Mouse (Mus musculus) liver, embryonic 15.5 days (tissue): ENCODE measurements around the gene Foxp1. TPM values are rescaled to one million over a fixed set of nuclear protein-coding genes. Genes with fewer than 3 reads are reported as not detected.
A peak's percentile ranks its signal among the peaks of the same experiment; 100 is the strongest.

ENCODE experiments used
- ATAC-seq: fragments of 200-750 bp; cut with Nextera tagmentation; 2 replicates; pipeline ENCODE4 v1.8.0; 2017; ENCODE audit warnings: moderate number of reproducible peaks, mild to moderate bottlenecking, moderate library complexity; ENCODE audit not compliant: insufficient read depth
- H3K27ac ChIP-seq: fragments of 300-500 bp; sonication (generic); replicated peaks from 2 replicates; pipeline ENCODE4 v1.5.1; 2015; ENCODE audit warnings: mild to moderate bottlenecking, inconsistent platforms
- H3K27me3 ChIP-seq: fragments of 300-500 bp; sonication (generic); 2 replicates; pipeline ENCODE4 v1.6.1; 2015; ENCODE audit warnings: mild to moderate bottlenecking, inconsistent platforms
- H3K36me3 ChIP-seq: fragments of 300-500 bp; sonication (generic); replicated peaks from 2 replicates; pipeline ENCODE4 v1.6.1; 2015; ENCODE audit warnings: moderate library complexity, mild to moderate bottlenecking, inconsistent platforms
- H3K4me1 ChIP-seq: fragments of 300-500 bp; sonication (generic); replicated peaks from 2 replicates; pipeline ENCODE4 v1.6.1; 2015; ENCODE audit warnings: inconsistent platforms
- H3K4me2 ChIP-seq: fragments of 300-500 bp; sonication (generic); 2 replicates; pipeline ENCODE4 v1.6.1; 2015; ENCODE audit warnings: moderate library complexity, mild to moderate bottlenecking, inconsistent platforms
- H3K4me3 ChIP-seq: fragments of 300-500 bp; sonication (generic); replicated peaks from 2 replicates; pipeline ENCODE4 v1.5.1; 2015; ENCODE audit warnings: mild to moderate bottlenecking, inconsistent platforms
- H3K9ac ChIP-seq: fragments of 300-500 bp; sonication (generic); 2 replicates; pipeline ENCODE4 v1.6.1; 2015; ENCODE audit warnings: moderate library complexity, mild to moderate bottlenecking, inconsistent platforms
- H3K9me3 ChIP-seq: fragments of 300-500 bp; sonication (generic); replicated peaks from 2 replicates; pipeline ENCODE4 v1.6.1; 2016; ENCODE audit warnings: inconsistent platforms
- WGBS: fragments of 180-500 bp; shearing (Covaris S2); methylation state at CpG from one replicate; pipeline ENCODE4 v1.1.7; 2015; ENCODE audit warnings: mixed read lengths; ENCODE audit not compliant: insufficient replicate concordance; 5-methylcytosine and 5-hydroxymethylcytosine counted together
- polyA plus RNA-seq: library from polyadenylated mRNA; unstranded; fragments of >200 nt; fragmentation: Nextera tagmentation; extraction: Ambion mirVana; gene quantifications from 2 replicates; pipeline ENCODE4 v1.2.1, GENCODE M21; 2015

Foxp1 gene
- polyA plus RNA-seq, 1 experiment from 2014 or later, result 15.2 TPM

GRCm38 (mm10) chr6:99043932-99044664 is 478.4 kb downstream of the Foxp1 start:
- no peak overlapping the region for H3K4me2 ChIP-seq
- H3K4me1 ChIP-seq, result no peaks in the 10 kb centered on the region
- H3K9ac ChIP-seq, result no peak overlapping the region
- no peak for ATAC-seq
- H3K27me3 ChIP-seq, result no peaks in the 10 kb centered on the region
- no peaks in the 10 kb centered on the region for H3K36me3 ChIP-seq
- H3K4me3 ChIP-seq, result no peak overlapping the region
- no peak overlapping the region for H3K27ac ChIP-seq
- WGBS, result 73% methylated on average over 12 of the region's 12 CpGs
- no peaks in the 10 kb centered on the region for H3K9me3 ChIP-seq

GRCm38 (mm10) chr6:99043226-99043625 is 479.3 kb downstream of the Foxp1 start:
- Histone ChIP-seq H3K9me3 (no peaks in the 10 kb centered on the region), H3K27ac (no peak overlapping the region), H3K4me3 (no peak overlapping the region), H3K4me2 (no peak overlapping the region), H3K36me3 (no peaks in the 10 kb centered on the region), H3K27me3 (no peaks in the 10 kb centered on the region), H3K9ac (no peak overlapping the region), H3K4me1 (0 out of 2 replicates have a peak, but pooled peaks cover 4% of the 10 kb centered on the region)
- ATAC-seq, result no peak
- WGBS, result 73% methylated on average over 7 of the region's 7 CpGs

- Histone ChIP-seq H3K9me3 (no peaks in the 10 kb centered on the region), H3K36me3 (no peaks in the 10 kb centered on the region), H3K27me3 (no peaks in the 10 kb centered on the region), H3K27ac (no peak overlapping the region), H3K4me3 (no peak overlapping the region), H3K4me1 (0 out of 2 replicates have a peak, but pooled peaks cover 5% of the 10 kb centered on the region), H3K9ac (no peak overlapping the region), H3K4me2 (no peak overlapping the region)
- WGBS, result 67% methylated on average over 6 of the region's 6 CpGs
- no peak for ATAC-seq
Measured at GRCm38 (mm10) chr6:99042175-99042954, 480.2 kb downstream of the Foxp1 start.

GRCm38 (mm10) chr6:99038977-99039376 is 483.5 kb downstream of the Foxp1 start:
- no peaks in the 10 kb centered on the region for H3K36me3 ChIP-seq
- 0 out of 2 replicates have a peak, but pooled peaks cover 5% of the 10 kb centered on the region for H3K4me1 ChIP-seq
- H3K27me3 ChIP-seq, result no peaks in the 10 kb centered on the region
- no peak overlapping the region for H3K27ac ChIP-seq
- 0 out of 2 replicates have a peak, but pooled peaks have one; percentile 22 for ATAC-seq
- H3K9ac ChIP-seq, result no peak overlapping the region
- no peaks in the 10 kb centered on the region for H3K9me3 ChIP-seq
- 53% methylated on average over 2 of the region's 2 CpGs for WGBS
- H3K4me3 ChIP-seq, result no peak overlapping the region
- H3K4me2 ChIP-seq, result no peak overlapping the region

- ATAC-seq, result no peak
- H3K36me3 ChIP-seq, result no peaks in the 10 kb centered on the region
- H3K4me2 ChIP-seq, result no peak overlapping the region
- no peak overlapping the region for H3K9ac ChIP-seq
- no peaks in the 10 kb centered on the region for H3K9me3 ChIP-seq
- H3K27me3 ChIP-seq, result no peaks in the 10 kb centered on the region
- H3K27ac ChIP-seq, result no peak overlapping the region
- peaks cover 20% of the 10 kb centered on the region for H3K4me1 ChIP-seq
- no peak overlapping the region for H3K4me3 ChIP-seq
- 67% methylated on average over 8 of the region's 8 CpGs for WGBS
Measured at GRCm38 (mm10) chr6:99035459-99036375, 486.8 kb downstream of the Foxp1 start.

GRCm38 (mm10) chr6:99033062-99033461 is 489.5 kb downstream of the Foxp1 start:
- Histone ChIP-seq H3K9ac (no peak overlapping the region), H3K4me2 (no peak overlapping the region), H3K4me3 (no peak overlapping the region), H3K36me3 (no peaks in the 10 kb centered on the region), H3K4me1 (peaks cover 26% of the 10 kb centered on the region), H3K27ac (no peak overlapping the region), H3K27me3 (peaks cover 10% of the 10 kb centered on the region), H3K9me3 (no peaks in the 10 kb centered on the region)
- 47% methylated on average over 6 of the region's 6 CpGs for WGBS
- ATAC-seq, result no peak

GRCm38 (mm10) chr6:99031321-99031903 is 491.1 kb downstream of the Foxp1 start:
- Histone ChIP-seq H3K4me2 (no peak overlapping the region; the same call in 1 of the 2 replicates), H3K9ac (no peak overlapping the region), H3K27ac (no peak overlapping the region), H3K36me3 (no peaks in the 10 kb centered on the region), H3K4me1 (peaks cover 36% of the 10 kb centered on the region), H3K27me3 (peaks cover 22% of the 10 kb centered on the region), H3K9me3 (no peaks in the 10 kb centered on the region), H3K4me3 (no peak overlapping the region)
- ATAC-seq, result no peak
- 33% methylated on average over 9 of the region's 9 CpGs for WGBS

GRCm38 (mm10) chr6:99030251-99030650 is 492.3 kb downstream of the Foxp1 start:
- Histone ChIP-seq H3K4me2 (no peak overlapping the region), H3K36me3 (no peaks in the 10 kb centered on the region), H3K4me3 (no peak overlapping the region), H3K4me1 (peaks cover 46% of the 10 kb centered on the region), H3K27me3 (peaks cover 22% of the 10 kb centered on the region), H3K9me3 (no peaks in the 10 kb centered on the region), H3K9ac (no peak overlapping the region), H3K27ac (no peak overlapping the region)
- WGBS, result 52% methylated on average over 6 of the region's 6 CpGs
- ATAC-seq, result no peak

GRCm38 (mm10) chr6:99029438-99029837 is 493.1 kb downstream of the Foxp1 start:
- no peak overlapping the region for H3K27ac ChIP-seq
- no peak overlapping the region for H3K9ac ChIP-seq
- H3K4me3 ChIP-seq, result no peak overlapping the region
- H3K9me3 ChIP-seq, result no peaks in the 10 kb centered on the region
- no peak overlapping the region for H3K4me2 ChIP-seq
- no peaks in the 10 kb centered on the region for H3K36me3 ChIP-seq
- no peak for ATAC-seq
- peaks cover 22% of the 10 kb centered on the region for H3K27me3 ChIP-seq
- 29% methylated on average over 5 of the region's 5 CpGs for WGBS
- H3K4me1 ChIP-seq, result peaks cover 54% of the 10 kb centered on the region

GRCm38 (mm10) chr6:99028989-99029305 is 493.6 kb downstream of the Foxp1 start:
- Histone ChIP-seq H3K4me1 (peaks cover 55% of the 10 kb centered on the region), H3K27ac (peak overlapping the region; percentile 64), H3K9ac (no peak overlapping the region; the same call in 1 of the 2 replicates), H3K4me2 (peak overlapping the region; percentile 78), H3K27me3 (peaks cover 22% of the 10 kb centered on the region), H3K9me3 (no peaks in the 10 kb centered on the region), H3K4me3 (peak overlapping the region; percentile 63), H3K36me3 (no peaks in the 10 kb centered on the region)
- no peak for ATAC-seq
- 3% methylated on average over 6 of the region's 6 CpGs for WGBS
